Mouse (Mus musculus): ENCODE results near the gene Olfr1442. TPM values are rescaled to one million over a fixed set of nuclear protein-coding genes. Genes with fewer than 3 reads are reported as not detected.
"Not testable (repeated sequence)": the region's sequence is repeated elsewhere in the genome, so short reads cannot be mapped to it uniquely, and the experiment has no call there.

Olfr1442 gene
- polyA plus RNA-seq (2015; fragmentation: Nextera tagmentation; extraction: Ambion mirVana): not detected in 2 replicates

DNA sequence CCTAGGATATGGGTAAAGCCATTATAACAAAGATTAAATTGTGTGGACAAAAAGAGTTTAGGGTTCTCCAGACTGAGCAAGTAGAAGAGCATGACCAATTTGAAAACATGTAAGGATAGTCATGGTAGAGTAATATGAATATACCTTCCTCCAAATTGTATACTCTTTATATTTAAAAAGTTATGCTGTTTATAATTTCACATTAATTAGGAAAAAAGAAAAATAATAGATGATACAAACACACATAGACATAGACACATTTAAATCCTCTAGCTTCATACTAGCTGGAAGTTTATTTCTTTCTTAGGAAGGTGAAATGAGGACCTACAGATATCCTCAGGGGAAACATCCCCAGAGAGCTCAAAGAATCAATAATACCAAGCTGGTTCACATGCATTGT lies at the start of gene Olfr1442:
Olfr1442 (plus strand) TSS at position 301 of the 400 bp plus-strand sequence.
- Histone ChIP-seq H3K4me2 (no peak within 1 kb of the TSS), H3K27me3 (replicated peaks) (no peaks in the 10 kb centered on the region), H3K9me3 (no peaks in the 10 kb centered on the region), H3K27ac (replicated peaks) (no peak within 1 kb of the TSS), H3K36me3 (no peaks in the 10 kb centered on the region), H3K4me3 (no peak within 1 kb of the TSS), H3K4me1 (no peaks in the 10 kb centered on the region), H3K9ac (no peak within 1 kb of the TSS)
- ATAC-seq (ENCODE audit: extremely low read depth, insufficient number of reproducible peaks, low FRiP score, low TSS enrichment): no peak

DNA sequence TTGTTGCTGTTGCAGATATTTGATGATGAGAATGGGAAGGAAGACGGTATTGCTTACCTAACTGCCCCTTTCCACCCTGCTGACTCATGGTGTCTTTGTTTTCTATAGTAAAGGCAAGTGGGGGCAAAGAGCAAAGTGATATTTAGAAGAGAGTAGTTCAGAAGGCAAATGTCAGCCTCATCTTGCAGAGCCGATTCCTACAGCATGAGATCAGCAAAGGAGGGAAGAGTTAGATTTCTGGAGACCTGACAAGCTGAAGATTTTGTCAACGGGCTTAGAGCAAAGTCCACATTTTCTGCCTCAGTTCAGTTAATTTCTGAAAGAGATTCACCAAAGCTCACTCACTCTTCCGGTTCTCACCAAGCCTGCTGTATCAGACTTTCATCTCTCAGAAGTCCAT lies 37.1 kb upstream of the Olfr1442 start, which contains the start of gene Glyat:
Glyat (plus strand) TSS at position 133 of the 400 bp plus-strand sequence.
- H3K9ac ChIP-seq: no peak within 1 kb of the TSS
- no peak for ATAC-seq (ENCODE audit: extremely low read depth, insufficient number of reproducible peaks, low FRiP score, low TSS enrichment)
- H3K4me3 ChIP-seq: no peak within 1 kb of the TSS
- H3K27ac ChIP-seq (replicated peaks): no peak within 1 kb of the TSS
- no peaks in the 10 kb centered on the region for H3K36me3 ChIP-seq
- H3K27me3 ChIP-seq (replicated peaks): no peaks in the 10 kb centered on the region
- H3K9me3 ChIP-seq: no peaks in the 10 kb centered on the region
- H3K4me1 ChIP-seq: no peaks in the 10 kb centered on the region
- 61% methylated on average over 4 of the region's 4 CpGs for WGBS
- no peak within 1 kb of the TSS for H3K4me2 ChIP-seq

DNA sequence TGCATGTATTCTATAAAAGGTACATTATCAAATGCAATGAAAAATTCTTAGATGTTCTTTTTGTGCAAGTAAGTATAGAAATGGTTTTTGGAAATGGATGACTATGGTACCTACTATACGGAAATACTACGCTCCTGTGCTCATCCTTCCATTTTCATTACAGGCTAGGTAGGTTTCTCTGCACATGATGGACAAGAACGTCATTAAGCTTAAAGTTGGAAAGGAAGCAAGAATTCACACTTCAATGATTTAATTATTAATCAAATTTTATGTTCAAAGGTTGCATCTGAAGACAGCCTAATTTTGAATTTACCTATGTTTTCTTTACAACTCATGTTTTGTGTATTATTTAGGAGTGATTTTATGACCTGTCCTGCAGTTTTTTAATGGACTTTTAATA lies 36.0 kb upstream of the Olfr1442 start:
- no peak overlapping the region for H3K9ac ChIP-seq
- H3K36me3 ChIP-seq: no peaks in the 10 kb centered on the region
- no peaks in the 10 kb centered on the region for H3K27me3 ChIP-seq (replicated peaks)
- H3K9me3 ChIP-seq: no peaks in the 10 kb centered on the region
- H3K4me2 ChIP-seq: no peak overlapping the region
- WGBS: 75% methylated on average over 3 of the region's 3 CpGs
- no peak overlapping the region for H3K4me3 ChIP-seq
- no peak for ATAC-seq (ENCODE audit: extremely low read depth, insufficient number of reproducible peaks, low FRiP score, low TSS enrichment)
- no peak overlapping the region for H3K27ac ChIP-seq (replicated peaks)
- no peaks in the 10 kb centered on the region for H3K4me1 ChIP-seq

DNA sequence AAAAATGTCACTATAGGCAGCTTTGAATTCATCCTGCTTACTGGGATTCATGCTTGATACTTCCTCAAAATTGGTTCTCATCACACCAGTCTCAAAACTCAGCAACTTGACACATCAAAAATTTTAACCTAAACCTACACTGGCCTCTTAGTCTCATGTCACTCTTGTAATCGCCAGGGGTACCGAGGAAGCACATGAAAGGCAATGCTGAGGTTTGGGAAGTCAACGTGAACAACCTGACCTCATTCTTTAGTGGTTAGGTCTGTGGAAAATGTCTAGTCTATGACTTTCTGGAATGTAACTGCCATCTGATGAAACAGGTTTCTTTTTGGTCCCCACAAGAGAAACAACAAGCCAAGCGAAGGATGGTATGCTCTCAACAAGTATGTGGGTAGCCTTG lies 35.3 kb upstream of the Olfr1442 start:
- Histone ChIP-seq H3K4me1 (no peaks in the 10 kb centered on the region), H3K27ac (replicated peaks) (no peak overlapping the region), H3K36me3 (no peaks in the 10 kb centered on the region), H3K27me3 (replicated peaks) (no peaks in the 10 kb centered on the region), H3K4me2 (no peak overlapping the region), H3K4me3 (no peak overlapping the region), H3K9ac (no peak overlapping the region), H3K9me3 (no peaks in the 10 kb centered on the region)
- no peak for ATAC-seq (ENCODE audit: extremely low read depth, insufficient number of reproducible peaks, low FRiP score, low TSS enrichment)
- WGBS: 75% methylated on average over 4 of the region's 4 CpGs

DNA sequence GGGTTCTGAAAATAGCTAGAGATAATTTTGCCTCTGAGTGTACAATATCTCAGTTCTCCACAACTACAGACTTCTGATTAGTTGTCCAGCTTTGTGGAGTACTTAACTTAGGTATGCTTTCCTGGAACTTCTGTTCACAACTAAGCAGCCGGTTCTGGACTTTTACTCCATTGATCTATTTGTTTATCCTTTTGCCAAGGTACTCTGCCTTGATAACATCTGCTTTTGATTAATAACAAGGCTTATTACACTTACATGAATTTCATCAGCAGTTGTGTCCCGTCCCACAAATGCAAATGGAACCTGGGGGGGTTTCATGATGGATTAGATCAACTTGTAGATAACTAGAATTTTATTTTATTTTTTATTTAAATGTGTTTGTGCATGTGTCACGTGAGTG lies 33.4 kb upstream of the Olfr1442 start:
- no peaks in the 10 kb centered on the region for H3K27me3 ChIP-seq (replicated peaks)
- WGBS: 58% methylated on average over 3 of the region's 3 CpGs
- H3K9ac ChIP-seq: no peak overlapping the region
- no peak overlapping the region for H3K27ac ChIP-seq (replicated peaks)
- no peaks in the 10 kb centered on the region for H3K9me3 ChIP-seq
- H3K4me2 ChIP-seq: no peak overlapping the region
- no peak overlapping the region for H3K4me3 ChIP-seq
- no peaks in the 10 kb centered on the region for H3K36me3 ChIP-seq
- ATAC-seq (ENCODE audit: extremely low read depth, insufficient number of reproducible peaks, low FRiP score, low TSS enrichment): no peak
- H3K4me1 ChIP-seq: no peaks in the 10 kb centered on the region

DNA sequence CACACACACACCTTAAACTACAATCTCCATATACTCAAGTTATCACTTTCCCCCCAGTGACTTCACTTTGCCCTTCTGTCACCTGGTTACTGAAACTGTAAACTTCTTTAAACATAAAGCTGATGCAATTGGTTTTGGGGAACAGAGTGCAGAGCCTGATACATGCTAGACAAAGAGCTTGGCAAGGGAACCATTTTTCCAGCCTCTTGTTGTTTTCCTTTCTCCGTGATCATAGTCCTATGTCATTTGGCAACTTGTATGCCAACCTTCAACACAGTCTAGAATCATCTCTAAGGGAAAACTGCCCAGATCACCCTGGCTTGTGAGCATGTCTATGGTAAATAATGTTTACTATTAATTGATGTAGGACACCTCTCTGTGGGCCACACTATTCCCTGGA lies 32.2 kb upstream of the Olfr1442 start:
- no peak overlapping the region for H3K4me3 ChIP-seq
- H3K36me3 ChIP-seq: no peaks in the 10 kb centered on the region
- no peak overlapping the region for H3K9ac ChIP-seq
- no peak for ATAC-seq (ENCODE audit: extremely low read depth, insufficient number of reproducible peaks, low FRiP score, low TSS enrichment)
- 66% methylated on average over 1 of the region's 1 CpGs for WGBS
- no peaks in the 10 kb centered on the region for H3K4me1 ChIP-seq
- H3K9me3 ChIP-seq: no peaks in the 10 kb centered on the region
- no peaks in the 10 kb centered on the region for H3K27me3 ChIP-seq (replicated peaks)
- no peak overlapping the region for H3K27ac ChIP-seq (replicated peaks)
- H3K4me2 ChIP-seq: no peak overlapping the region

DNA sequence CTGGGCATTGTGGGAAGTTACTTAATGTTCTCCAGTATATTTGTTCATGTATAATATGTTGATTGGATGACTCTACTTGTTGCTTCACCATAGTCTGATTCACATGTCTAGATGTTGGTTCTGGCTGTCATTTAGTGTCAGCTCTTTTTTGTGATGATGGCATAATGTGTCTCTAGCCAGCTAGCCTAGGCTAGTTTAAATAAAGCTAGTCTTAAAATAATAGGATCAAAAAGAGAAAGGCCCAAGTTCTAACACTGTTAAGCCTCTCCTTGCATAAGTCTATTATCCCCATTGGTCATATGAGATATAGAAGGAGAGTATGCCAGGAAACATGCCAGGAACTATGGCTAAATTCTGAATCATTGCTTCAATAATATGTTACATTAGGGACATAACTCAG lies 20.7 kb upstream of the Olfr1442 start:
- Histone ChIP-seq H3K9ac (no peak overlapping the region), H3K4me2 (no peak overlapping the region), H3K27ac (replicated peaks) (no peak overlapping the region), H3K9me3 (no peaks in the 10 kb centered on the region), H3K36me3 (no peaks in the 10 kb centered on the region), H3K27me3 (replicated peaks) (no peaks in the 10 kb centered on the region), H3K4me3 (no peak overlapping the region), H3K4me1 (no peaks in the 10 kb centered on the region)
- no peak for ATAC-seq (ENCODE audit: extremely low read depth, insufficient number of reproducible peaks, low FRiP score, low TSS enrichment)

DNA sequence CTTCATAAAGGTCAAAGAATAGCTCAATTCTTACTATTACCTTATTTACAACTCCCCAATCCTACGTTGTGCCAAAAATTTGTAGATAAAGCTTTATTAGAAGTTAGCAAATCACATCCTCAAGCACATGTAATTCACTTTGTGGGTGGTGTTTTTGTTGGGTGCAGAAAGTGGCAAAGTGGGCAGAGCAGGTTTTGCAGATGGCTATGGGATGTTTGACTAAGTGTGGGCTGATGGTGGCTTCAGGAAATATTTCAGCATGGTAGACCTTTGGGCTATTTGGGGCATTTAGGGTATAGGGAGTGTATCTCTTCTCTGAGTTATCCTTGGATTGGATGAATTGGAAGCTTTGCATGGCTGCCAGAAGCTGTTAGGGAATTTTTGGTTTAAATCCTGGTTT lies 4.1 kb upstream of the Olfr1442 start:
- Histone ChIP-seq H3K36me3 (no peaks in the 10 kb centered on the region), H3K27me3 (replicated peaks) (no peaks in the 10 kb centered on the region), H3K9ac (no peak overlapping the region), H3K27ac (replicated peaks) (no peak overlapping the region), H3K4me1 (no peaks in the 10 kb centered on the region), H3K4me3 (no peak overlapping the region), H3K9me3 (peaks cover 6% of the 10 kb centered on the region; the same call in 1 of the 2 replicates), H3K4me2 (no peak overlapping the region)
- ATAC-seq (ENCODE audit: extremely low read depth, insufficient number of reproducible peaks, low FRiP score, low TSS enrichment): no peak
- WGBS: 67% methylated on average over 1 of the region's 1 CpGs

DNA sequence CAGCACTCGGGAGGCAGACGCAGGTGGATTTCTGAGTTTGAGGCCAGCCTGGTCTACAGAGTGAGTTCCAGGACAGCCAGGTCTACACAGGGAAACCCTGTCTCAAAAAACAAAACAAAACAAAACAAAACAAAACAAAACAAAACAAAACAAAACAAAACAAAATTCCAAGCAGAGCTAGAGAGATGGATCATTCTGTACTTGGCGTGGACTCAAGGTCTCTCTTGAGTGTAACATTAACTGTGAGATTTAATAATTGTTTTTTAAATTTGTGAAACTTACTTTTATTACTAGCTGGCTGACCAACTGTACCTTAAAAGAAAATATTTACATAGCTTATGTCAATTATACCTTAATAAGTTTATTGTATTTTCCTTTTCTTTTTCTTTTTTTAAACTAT lies 1.6 kb upstream of the Olfr1442 start:
- not testable (repeated sequence) for H3K9ac ChIP-seq; H3K36me3 ChIP-seq; ATAC-seq (ENCODE audit: extremely low read depth, insufficient number of reproducible peaks, low FRiP score, low TSS enrichment); H3K27me3 ChIP-seq (replicated peaks); H3K4me2 ChIP-seq; H3K4me1 ChIP-seq; H3K9me3 ChIP-seq; H3K4me3 ChIP-seq; H3K27ac ChIP-seq (replicated peaks)
- 84% methylated on average over 3 of the region's 3 CpGs for WGBS

DNA sequence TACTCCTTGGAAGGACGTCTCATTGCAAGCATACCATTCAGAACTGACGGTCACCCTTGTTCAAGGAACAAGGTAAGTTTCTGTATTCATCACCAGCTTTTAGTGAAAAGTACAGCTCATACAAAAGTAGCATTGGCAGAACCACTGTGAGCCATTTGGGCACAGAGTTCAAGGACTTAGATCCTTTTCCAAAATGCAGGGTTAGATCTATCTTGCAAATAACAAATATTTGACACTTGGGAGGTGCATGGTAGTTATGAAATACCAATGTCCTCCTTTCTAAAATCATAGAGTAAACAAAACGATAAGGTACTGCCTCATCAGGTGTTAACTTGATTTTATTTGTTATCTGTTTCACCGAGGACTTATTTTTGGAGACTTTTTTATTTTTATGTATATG lies 812 bp downstream of the Olfr1442 start:
- no peaks in the 10 kb centered on the region for H3K36me3 ChIP-seq
- H3K9ac ChIP-seq: no peak overlapping the region
- H3K9me3 ChIP-seq: no peaks in the 10 kb centered on the region
- H3K27ac ChIP-seq (replicated peaks): no peak overlapping the region
- 64% methylated on average over 4 of the region's 4 CpGs for WGBS
- no peak for ATAC-seq (ENCODE audit: extremely low read depth, insufficient number of reproducible peaks, low FRiP score, low TSS enrichment)
- H3K27me3 ChIP-seq (replicated peaks): no peaks in the 10 kb centered on the region
- no peak overlapping the region for H3K4me3 ChIP-seq
- H3K4me1 ChIP-seq: no peaks in the 10 kb centered on the region
- no peak overlapping the region for H3K4me2 ChIP-seq

DNA sequence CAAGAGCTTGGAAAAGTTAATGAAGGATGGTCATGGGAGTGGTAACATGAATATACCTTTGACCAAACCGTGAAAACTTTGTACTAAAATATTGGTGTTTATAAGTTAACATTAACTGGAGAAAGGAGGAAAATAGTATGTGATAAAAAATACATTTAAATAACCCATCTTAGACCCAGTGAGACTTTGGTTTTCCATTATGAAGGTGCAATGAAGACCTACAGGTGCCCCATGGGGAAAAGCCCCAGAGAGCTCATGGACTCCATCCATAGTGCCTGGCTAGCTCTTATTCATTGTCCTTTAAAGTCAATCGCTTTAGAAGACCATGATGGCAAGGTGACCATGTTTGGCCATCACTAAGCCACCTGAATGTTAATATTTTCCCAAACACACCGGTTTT lies 7.6 kb downstream of the Olfr1442 start, which contains the start of gene Olfr1443:
Olfr1443 (plus strand) TSS at position 301 of the 400 bp plus-strand sequence.
- Histone ChIP-seq H3K4me2 (no peak within 1 kb of the TSS), H3K4me1 (no peaks in the 10 kb centered on the region), H3K27me3 (replicated peaks) (no peaks in the 10 kb centered on the region), H3K9ac (no peak within 1 kb of the TSS), H3K4me3 (no peak within 1 kb of the TSS), H3K9me3 (no peaks in the 10 kb centered on the region), H3K27ac (replicated peaks) (no peak within 1 kb of the TSS), H3K36me3 (no peaks in the 10 kb centered on the region)
- no peak for ATAC-seq (ENCODE audit: extremely low read depth, insufficient number of reproducible peaks, low FRiP score, low TSS enrichment)
- 47% methylated on average over 3 of the region's 3 CpGs for WGBS

DNA sequence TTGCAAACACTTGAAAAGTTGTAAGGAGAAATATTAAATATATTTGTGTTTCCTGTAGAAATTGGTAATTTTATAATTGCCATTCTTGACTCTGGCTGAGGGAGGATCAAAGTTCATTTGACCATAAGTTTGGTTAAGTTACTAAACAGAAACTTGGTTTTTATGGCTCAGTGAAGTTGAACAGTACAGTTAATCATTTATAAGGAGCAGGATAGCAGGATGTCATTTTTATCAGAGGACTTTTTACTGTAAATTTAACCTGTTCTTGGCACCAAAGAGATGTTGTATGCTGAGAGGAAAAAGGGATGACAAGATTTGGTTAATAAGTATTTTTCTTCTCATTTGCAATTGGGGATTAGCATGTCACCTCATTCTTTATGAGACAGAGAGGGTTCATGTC lies 14.4 kb downstream of the Olfr1442 start:
- no peak for ATAC-seq (ENCODE audit: extremely low read depth, insufficient number of reproducible peaks, low FRiP score, low TSS enrichment)
- no peaks in the 10 kb centered on the region for H3K4me1 ChIP-seq
- H3K4me2 ChIP-seq: no peak overlapping the region
- H3K27me3 ChIP-seq (replicated peaks): no peaks in the 10 kb centered on the region
- no peaks in the 10 kb centered on the region for H3K9me3 ChIP-seq
- H3K27ac ChIP-seq (replicated peaks): no peak overlapping the region
- no peak overlapping the region for H3K9ac ChIP-seq
- H3K4me3 ChIP-seq: no peak overlapping the region
- H3K36me3 ChIP-seq: no peaks in the 10 kb centered on the region

DNA sequence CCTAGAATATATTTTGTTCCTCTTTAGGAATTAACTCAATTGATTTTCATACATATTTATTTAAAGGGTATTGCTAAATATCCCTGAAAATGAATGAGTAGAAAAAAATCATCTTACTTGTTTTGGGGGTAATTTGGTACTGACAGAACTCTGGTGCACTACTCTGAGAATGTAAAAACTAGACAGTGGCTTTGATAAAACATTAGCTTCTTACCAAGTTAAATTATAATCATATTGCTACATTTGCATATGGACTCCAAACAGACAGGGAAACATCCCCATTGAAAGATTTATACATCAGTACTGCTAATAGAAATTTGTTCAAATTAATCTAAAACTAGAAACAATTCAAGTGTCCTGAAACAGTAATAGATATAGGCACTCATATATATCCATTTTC lies 15.0 kb downstream of the Olfr1442 start:
- no peaks in the 10 kb centered on the region for H3K36me3 ChIP-seq
- no peak overlapping the region for H3K4me3 ChIP-seq
- no peak for ATAC-seq (ENCODE audit: extremely low read depth, insufficient number of reproducible peaks, low FRiP score, low TSS enrichment)
- H3K27me3 ChIP-seq (replicated peaks): no peaks in the 10 kb centered on the region
- no peaks in the 10 kb centered on the region for H3K4me1 ChIP-seq
- H3K9ac ChIP-seq: no peak overlapping the region
- no peaks in the 10 kb centered on the region for H3K9me3 ChIP-seq
- H3K27ac ChIP-seq (replicated peaks): no peak overlapping the region
- H3K4me2 ChIP-seq: no peak overlapping the region
